Mouse (Mus musculus): ENCODE measurements around the gene Strc. TPM values are rescaled to one million over a fixed set of nuclear protein-coding genes. Genes with fewer than 3 reads are reported as not detected.
"Not testable (repeated sequence)": the region's sequence is repeated elsewhere in the genome, so short reads cannot be mapped to it uniquely, and the experiment has no call there.

Strc gene
- under 1 TPM; 0.58 to 0.77 TPM for total RNA-seq (2021)
- long read RNA-seq, partial matches to known transcripts, result 0 of 4 reads
- long read RNA-seq, other reads (novel, unspliced or antisense), result 4 of 4 reads

- DNase-seq (ENCODE audit: low spot score in 2 of 2), result not testable (repeated sequence)
Measured at GRCm38 (mm10) chr2:121386961-121387575, at the start of gene Strc. Gene Strc (minus strand): TSS chr2:121387168.

GRCm38 (mm10) chr2:121434854-121435253, 47.9 kb upstream of the Strc start:
- DNase-seq (ENCODE audit: low spot score in 2 of 2), result no peak

- DNase-seq (ENCODE audit: low spot score in 2 of 2), result no peak
Measured at GRCm38 (mm10) chr2:121425890-121426289, 38.9 kb upstream of the Strc start.

GRCm38 (mm10) chr2:121423166-121423565, 36.2 kb upstream of the Strc start:
- no peak for DNase-seq (ENCODE audit: low spot score in 2 of 2)

- no peak for DNase-seq (ENCODE audit: low spot score in 2 of 2)
Measured at GRCm38 (mm10) chr2:121418476-121418875, 31.5 kb upstream of the Strc start.

- no peak for DNase-seq (ENCODE audit: low spot score in 2 of 2)
Measured at GRCm38 (mm10) chr2:121416356-121416755, 29.4 kb upstream of the Strc start.

GRCm38 (mm10) chr2:121415591-121415990, 28.6 kb upstream of the Strc start:
- DNase-seq (ENCODE audit: low spot score in 2 of 2), result no peak

GRCm38 (mm10) chr2:121415103-121415502, 28.1 kb upstream of the Strc start:
- no peak for DNase-seq (ENCODE audit: low spot score in 2 of 2)

- DNase-seq (ENCODE audit: low spot score in 2 of 2), result peak in 1 of 2 experiments; percentile 47
Measured at GRCm38 (mm10) chr2:121414139-121414685, 27.2 kb upstream of the Strc start.

- peak; percentile 96 to 97 for DNase-seq (ENCODE audit: low spot score in 2 of 2)
Measured at GRCm38 (mm10) chr2:121413387-121414042, 26.5 kb upstream of the Strc start, which contains the start of the genes Pdia3 and Catsper2. Gene Pdia3 (plus strand): TSS chr2:121413775. Gene Catsper2 (minus strand): TSS chr2:121413792.

GRCm38 (mm10) chr2:121412843-121413386, 25.9 kb upstream of the Strc start:
- no peak for DNase-seq (ENCODE audit: low spot score in 2 of 2)

- DNase-seq (ENCODE audit: low spot score in 2 of 2), result no peak
Measured at GRCm38 (mm10) chr2:121408160-121408559, 21.2 kb upstream of the Strc start.

GRCm38 (mm10) chr2:121403296-121403695, 16.3 kb upstream of the Strc start:
- no peak for DNase-seq (ENCODE audit: low spot score in 2 of 2)

- DNase-seq (ENCODE audit: low spot score in 2 of 2), result peak; percentile 71 to 91
Measured at GRCm38 (mm10) chr2:121396624-121397023, 9.7 kb upstream of the Strc start.

GRCm38 (mm10) chr2:121374766-121375165, 12.2 kb downstream of the Strc start:
- DNase-seq (ENCODE audit: low spot score in 2 of 2), result no peak

GRCm38 (mm10) chr2:121372266-121372665, 14.7 kb downstream of the Strc start:
- DNase-seq (ENCODE audit: low spot score in 2 of 2), result no peak

GRCm38 (mm10) chr2:121370921-121371320, 16.0 kb downstream of the Strc start:
- DNase-seq (ENCODE audit: low spot score in 2 of 2), result no peak

- DNase-seq (ENCODE audit: low spot score in 2 of 2), result no peak
Measured at GRCm38 (mm10) chr2:121368831-121369230, 18.1 kb downstream of the Strc start.

- peak in 1 of 2 experiments; percentile 16 for DNase-seq (ENCODE audit: low spot score in 2 of 2)
Measured at GRCm38 (mm10) chr2:121363656-121364055, 23.3 kb downstream of the Strc start.

- no peak for DNase-seq (ENCODE audit: low spot score in 2 of 2)
Measured at GRCm38 (mm10) chr2:121359461-121359860, 27.5 kb downstream of the Strc start.

GRCm38 (mm10) chr2:121358381-121358780, 28.6 kb downstream of the Strc start:
- DNase-seq (ENCODE audit: low spot score in 2 of 2), result peak; percentile 84 to 91

GRCm38 (mm10) chr2:121357961-121358360, 29.0 kb downstream of the Strc start:
- no peak for DNase-seq (ENCODE audit: low spot score in 2 of 2)

All from layer of hippocampus, adult 18-20 months (tissue).